Mouse (Mus musculus) myocyte (in vitro differentiated cells): ENCODE measurements around the gene Larp1.

ENCODE experiments used
- CEBPB ChIP-seq: IDR thresholded peaks from 2 replicates; pipeline ENCODE4 v1.6.1; 2011; ENCODE audit warnings: mild to moderate bottlenecking, moderate library complexity; ENCODE audit not compliant: poor library complexity, insufficient read depth, severe bottlenecking
- POLR2A ChIP-seq: IDR thresholded peaks from one replicate; pipeline ENCODE4 v1.6.1; 2011; ENCODE audit warnings: low read depth, mild to moderate bottlenecking, control low read depth, moderate library complexity; ENCODE audit not compliant: insufficient read length

DNA sequence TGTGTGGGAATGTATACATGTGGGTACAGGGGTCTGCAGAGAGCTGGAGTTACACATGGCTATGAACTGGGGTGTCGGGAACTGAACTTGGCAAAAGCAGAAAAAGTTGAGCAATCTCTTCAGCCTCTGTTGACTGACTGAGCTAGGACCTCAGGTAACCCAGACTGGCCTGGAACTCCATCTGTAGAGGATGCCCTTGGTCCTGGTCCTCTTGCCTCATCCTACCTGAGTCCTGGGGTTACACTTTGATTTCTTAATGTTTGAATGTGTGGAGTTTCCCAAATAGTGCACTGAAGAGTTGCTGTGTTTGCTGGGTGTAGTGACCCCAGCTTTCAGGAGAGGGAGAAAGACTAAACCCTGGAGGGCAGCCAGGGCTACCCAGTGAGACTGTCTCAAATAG, 86.7 kb downstream of the Larp1 start:
- TF ChIP-seq CEBPB = no peak
- no peak for TF ChIP-seq POLR2A
